Mouse (Mus musculus) neural tube, embryonic 12.5 days (tissue): ENCODE results near the gene Cachd1. TPM values are rescaled to one million over a fixed set of nuclear protein-coding genes. Genes with fewer than 3 reads are reported as not detected.
A peak's percentile ranks its signal among the peaks of the same experiment; 100 is the strongest.

Experiments used
- ATAC-seq: fragments of 200-750 bp; cut with Nextera tagmentation; 2 replicates; pipeline ENCODE4 v1.8.0; 2017; ENCODE audit warnings: low read depth, mild to moderate bottlenecking, moderate TSS enrichment, moderate library complexity; ENCODE audit not compliant: low FRiP score
- H3K27ac ChIP-seq: fragments of 300-500 bp; sonication (generic); 2 replicates; pipeline ENCODE4 v1.5.1; 2016
- H3K27me3 ChIP-seq: fragments of 300-500 bp; sonication (generic); replicated peaks from 2 replicates; pipeline ENCODE4 v1.6.1; 2016; ENCODE audit warnings: mild to moderate bottlenecking
- H3K36me3 ChIP-seq: fragments of 300-500 bp; sonication (generic); 2 replicates; pipeline ENCODE4 v1.6.1; 2016; ENCODE audit warnings: mild to moderate bottlenecking
- H3K4me1 ChIP-seq: fragments of 300-500 bp; sonication (generic); 2 replicates; pipeline ENCODE4 v1.6.1; 2016
- H3K4me2 ChIP-seq: fragments of 300-500 bp; sonication (generic); replicated peaks from 2 replicates; pipeline ENCODE4 v1.6.1; 2016; ENCODE audit warnings: mild to moderate bottlenecking
- H3K4me3 ChIP-seq: fragments of 300-500 bp; sonication (generic); 2 replicates; pipeline ENCODE4 v1.5.1; 2016
- H3K9ac ChIP-seq: fragments of 300-500 bp; sonication (generic); 2 replicates; pipeline ENCODE4 v1.6.1; 2016; ENCODE audit warnings: mild to moderate bottlenecking
- H3K9me3 ChIP-seq: fragments of 300-500 bp; sonication (generic); 2 replicates; pipeline ENCODE4 v1.6.1; 2016; ENCODE audit warnings: mild to moderate bottlenecking
- WGBS: fragments of 180-500 bp; shearing (Covaris S2); methylation state at CpG from one replicate; pipeline ENCODE4 v1.1.7; 2016; 5-methylcytosine and 5-hydroxymethylcytosine counted together
- polyA plus RNA-seq: library from polyadenylated mRNA; unstranded; fragments of >200 nt; fragmentation: Nextera tagmentation; extraction: Ambion mirVana; gene quantifications from 2 replicates; pipeline ENCODE4 v1.2.1, GENCODE M21; 2016

Cachd1 gene
- polyA plus RNA-seq, 1 experiment from 2014 or later, result 30.2 TPM

- no peak for ATAC-seq
- 91% methylated on average over 8 of the region's 8 CpGs for WGBS
- Histone ChIP-seq H3K27ac (no peak overlapping the region), H3K36me3 (peaks cover 69% of the 10 kb centered on the region), H3K9me3 (no peaks in the 10 kb centered on the region), H3K4me3 (no peak overlapping the region), H3K4me2 (no peak overlapping the region), H3K27me3 (no peaks in the 10 kb centered on the region), H3K4me1 (no peaks in the 10 kb centered on the region), H3K9ac (no peak overlapping the region)
These were observed 211.8 kb downstream of the Cachd1 start for GRCm38 (mm10) chr4:100988231-100988799.

DNA sequence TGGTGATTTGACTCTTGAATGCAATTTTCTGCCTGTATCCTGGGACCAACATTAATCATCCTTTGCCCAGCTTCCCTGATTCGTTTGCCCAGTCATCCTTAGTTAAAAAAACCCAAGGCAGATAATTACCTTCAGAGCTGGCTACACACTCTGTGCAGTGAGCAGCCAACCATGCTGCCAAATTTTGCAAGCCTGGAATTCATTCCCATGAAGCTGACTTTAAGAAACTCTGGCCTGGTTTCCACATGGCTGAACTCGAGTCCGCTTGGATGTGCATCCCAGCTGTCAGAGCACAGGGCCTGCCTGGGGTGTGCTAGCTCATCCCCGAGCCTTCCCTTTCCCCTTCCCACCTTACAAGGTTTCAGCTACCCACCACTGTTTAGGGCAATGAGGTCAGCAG lies 214.5 kb downstream of the Cachd1 start:
- Histone ChIP-seq H3K27ac (no peak overlapping the region), H3K9me3 (no peaks in the 10 kb centered on the region), H3K4me2 (no peak overlapping the region), H3K4me3 (no peak overlapping the region), H3K9ac (no peak overlapping the region), H3K4me1 (no peaks in the 10 kb centered on the region), H3K36me3 (peaks cover 66% of the 10 kb centered on the region), H3K27me3 (no peaks in the 10 kb centered on the region)
- peak; percentile 18; the same call in 1 of the 2 replicates for ATAC-seq
- WGBS, result 55% methylated on average over 4 of the region's 4 CpGs

DNA sequence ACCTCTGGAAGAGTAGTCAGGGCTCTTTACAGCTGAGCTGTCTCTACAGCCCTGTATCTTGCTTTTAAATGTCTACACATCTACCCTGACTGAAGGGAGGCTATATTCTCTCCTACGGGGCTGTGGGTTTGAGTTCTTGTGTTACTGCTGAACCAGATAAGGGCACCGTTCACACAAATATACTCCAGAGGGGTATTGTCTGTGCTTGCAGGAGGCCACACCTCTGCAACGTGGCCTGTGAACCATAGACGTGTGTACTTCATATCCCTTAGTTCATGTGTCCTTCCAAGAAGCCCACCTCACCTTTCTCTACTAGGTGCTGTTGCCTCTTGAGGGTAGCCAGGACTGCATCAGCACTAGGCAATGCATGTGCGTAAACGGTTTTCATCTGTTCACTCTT lies 215.6 kb downstream of the Cachd1 start:
- Histone ChIP-seq H3K27ac (no peak overlapping the region), H3K4me3 (no peak overlapping the region), H3K4me2 (no peak overlapping the region), H3K36me3 (peaks cover 66% of the 10 kb centered on the region), H3K9ac (no peak overlapping the region), H3K4me1 (no peaks in the 10 kb centered on the region), H3K27me3 (no peaks in the 10 kb centered on the region), H3K9me3 (no peaks in the 10 kb centered on the region)
- ATAC-seq, result no peak
- WGBS, result 95% methylated on average over 6 of the region's 6 CpGs

GRCm38 (mm10) chr4:100994442-100995255 lies 218.2 kb downstream of the Cachd1 start:
- Histone ChIP-seq H3K36me3 (peaks cover 57% of the 10 kb centered on the region), H3K9ac (no peak overlapping the region), H3K27ac (no peak overlapping the region), H3K4me2 (no peak overlapping the region), H3K27me3 (no peaks in the 10 kb centered on the region), H3K9me3 (no peaks in the 10 kb centered on the region), H3K4me1 (no peaks in the 10 kb centered on the region), H3K4me3 (no peak overlapping the region)
- peak; percentile 39; the same call in 1 of the 2 replicates for ATAC-seq
- 73% methylated on average over 18 of the region's 18 CpGs for WGBS

GRCm38 (mm10) chr4:100995617-100996016 lies 219.1 kb downstream of the Cachd1 start:
- H3K4me3 ChIP-seq, result no peak overlapping the region
- no peak overlapping the region for H3K9ac ChIP-seq
- no peak overlapping the region for H3K27ac ChIP-seq
- H3K4me2 ChIP-seq, result no peak overlapping the region
- H3K36me3 ChIP-seq, result peaks cover 48% of the 10 kb centered on the region
- no peaks in the 10 kb centered on the region for H3K4me1 ChIP-seq
- no peaks in the 10 kb centered on the region for H3K9me3 ChIP-seq
- H3K27me3 ChIP-seq, result no peaks in the 10 kb centered on the region
- 77% methylated on average over 5 of the region's 5 CpGs for WGBS
- ATAC-seq, result no peak

- Histone ChIP-seq H3K4me1 (no peaks in the 10 kb centered on the region), H3K27me3 (no peaks in the 10 kb centered on the region), H3K4me2 (no peak overlapping the region), H3K4me3 (no peak overlapping the region), H3K27ac (no peak overlapping the region), H3K9ac (no peak overlapping the region), H3K9me3 (no peaks in the 10 kb centered on the region), H3K36me3 (peaks cover 46% of the 10 kb centered on the region)
- 58% methylated on average over 4 of the region's 4 CpGs for WGBS
- ATAC-seq, result no peak; the same call in 1 of the 2 replicates
These were observed 219.7 kb downstream of the Cachd1 start for GRCm38 (mm10) chr4:100996060-100996651.

DNA sequence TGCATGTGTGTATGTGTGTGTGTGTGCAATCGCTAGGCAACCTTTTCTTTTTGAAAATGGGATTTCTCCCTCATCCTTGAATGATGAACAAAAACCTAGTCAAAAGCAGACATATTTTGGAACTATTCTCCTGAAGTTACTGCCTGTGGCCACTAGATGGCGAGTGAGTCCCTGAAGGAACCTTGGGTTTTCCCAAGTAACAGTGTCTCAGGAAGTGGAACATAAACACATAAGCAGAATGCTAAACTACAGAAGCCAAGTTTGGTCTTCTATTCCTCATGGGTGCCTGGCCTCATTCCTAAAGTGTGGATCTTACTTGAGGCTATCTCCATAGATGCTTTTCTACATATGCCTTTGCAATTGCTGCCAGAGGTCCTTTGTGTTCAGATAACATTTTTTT lies 221.7 kb downstream of the Cachd1 start:
- peaks cover 44% of the 10 kb centered on the region for H3K36me3 ChIP-seq

DNA sequence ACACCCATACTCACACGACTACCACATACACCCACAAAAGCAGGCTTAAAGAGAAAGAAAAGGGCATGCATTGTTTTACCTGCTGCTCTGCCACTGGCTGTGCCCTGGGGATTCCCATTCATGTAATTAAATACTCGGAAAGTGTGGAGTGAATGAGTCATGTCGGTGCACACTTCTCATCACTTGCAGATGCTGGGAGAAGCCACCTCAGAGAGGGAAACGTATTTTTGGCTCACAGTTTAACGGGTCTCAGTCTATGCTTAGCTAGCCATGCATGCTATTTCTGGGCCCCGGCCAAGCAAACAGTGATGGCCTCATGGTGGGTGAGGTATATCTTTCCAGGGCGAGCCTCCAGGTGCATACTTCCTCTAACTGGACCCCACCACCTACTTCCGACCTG lies 222.4 kb downstream of the Cachd1 start:
- no peaks in the 10 kb centered on the region for H3K27me3 ChIP-seq
- no peaks in the 10 kb centered on the region for H3K9me3 ChIP-seq
- no peak for ATAC-seq
- peaks cover 44% of the 10 kb centered on the region for H3K36me3 ChIP-seq
- H3K4me1 ChIP-seq, result no peaks in the 10 kb centered on the region
- no peak overlapping the region for H3K9ac ChIP-seq
- no peak overlapping the region for H3K4me3 ChIP-seq
- H3K4me2 ChIP-seq, result no peak overlapping the region
- H3K27ac ChIP-seq, result no peak overlapping the region
- WGBS, result 90% methylated on average over 8 of the region's 8 CpGs

More for the DNA sequence above, 221.7 kb downstream of the Cachd1 start:
- Histone ChIP-seq H3K9ac (no peak overlapping the region), H3K9me3 (no peaks in the 10 kb centered on the region), H3K27me3 (no peaks in the 10 kb centered on the region), H3K4me3 (no peak overlapping the region), H3K4me2 (no peak overlapping the region), H3K4me1 (no peaks in the 10 kb centered on the region), H3K27ac (no peak overlapping the region)
- ATAC-seq, result no peak
- 26% methylated on average over 2 of the region's 2 CpGs for WGBS

DNA sequence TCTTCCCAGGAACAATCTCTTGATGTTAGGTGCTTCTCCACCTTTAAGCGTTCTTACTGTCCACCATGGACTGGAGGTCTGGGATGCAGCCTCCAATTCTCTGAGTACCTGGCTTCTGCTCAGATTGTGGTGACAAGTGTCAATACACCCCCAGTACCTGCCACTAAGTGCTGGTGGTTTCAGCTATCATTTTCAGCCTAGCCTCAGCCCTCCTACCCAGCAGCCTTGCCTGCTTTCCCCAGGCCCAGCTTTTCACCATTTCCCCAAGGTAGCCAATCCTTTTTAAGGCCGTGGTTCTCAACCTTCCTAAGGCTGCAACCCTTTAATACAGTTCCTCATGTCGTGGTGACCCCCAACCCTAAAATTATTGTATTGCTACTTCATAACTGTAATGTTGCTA lies 224.1 kb downstream of the Cachd1 start:
- no peaks in the 10 kb centered on the region for H3K4me1 ChIP-seq
- H3K9ac ChIP-seq, result no peak overlapping the region
- H3K9me3 ChIP-seq, result no peaks in the 10 kb centered on the region
- H3K36me3 ChIP-seq, result peaks cover 36% of the 10 kb centered on the region
- H3K27ac ChIP-seq, result no peak overlapping the region
- H3K4me3 ChIP-seq, result no peak overlapping the region
- ATAC-seq, result no peak
- H3K27me3 ChIP-seq, result no peaks in the 10 kb centered on the region
- 95% methylated on average over 3 of the region's 3 CpGs for WGBS
- no peak overlapping the region for H3K4me2 ChIP-seq

DNA sequence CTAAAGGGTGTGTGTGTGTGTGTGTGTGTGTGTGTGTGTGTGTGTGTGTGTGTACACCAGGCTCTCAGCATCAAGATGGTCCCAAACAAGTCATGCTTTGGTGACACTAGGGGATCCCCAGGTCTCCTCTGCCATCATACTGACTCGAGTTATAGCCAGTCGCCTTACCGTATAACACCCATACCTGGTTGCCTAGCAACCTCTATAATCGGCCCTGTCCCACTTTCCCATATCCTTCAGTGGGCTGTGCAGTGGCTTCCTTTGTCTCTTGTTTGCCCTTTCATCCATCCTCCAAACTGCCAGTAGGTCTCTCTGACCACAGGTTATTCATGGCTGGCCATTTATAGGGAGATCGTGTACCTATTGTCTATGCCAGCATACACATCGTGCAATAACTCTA lies 224.6 kb downstream of the Cachd1 start:
- no peak for ATAC-seq
- 75% methylated on average over 6 of the region's 6 CpGs for WGBS

GRCm38 (mm10) chr4:101002961-101003360 lies 226.5 kb downstream of the Cachd1 start:
- Histone ChIP-seq H3K4me1 (no peaks in the 10 kb centered on the region), H3K4me2 (no peak overlapping the region), H3K9ac (no peak overlapping the region), H3K9me3 (no peaks in the 10 kb centered on the region), H3K4me3 (no peak overlapping the region), H3K36me3 (peaks cover 32% of the 10 kb centered on the region), H3K27ac (no peak overlapping the region), H3K27me3 (no peaks in the 10 kb centered on the region)
- whole genome bisulfite sequencing, result 96% methylated on average over 16 of the region's 16 CpGs
- ATAC-seq, result no peak

More for the DNA sequence above, 224.6 kb downstream of the Cachd1 start:
- Histone ChIP-seq H3K4me3 (no peak overlapping the region), H3K9ac (no peak overlapping the region), H3K4me2 (no peak overlapping the region), H3K36me3 (peaks cover 39% of the 10 kb centered on the region), H3K27me3 (no peaks in the 10 kb centered on the region), H3K4me1 (no peaks in the 10 kb centered on the region), H3K9me3 (no peaks in the 10 kb centered on the region), H3K27ac (no peak overlapping the region)

- H3K4me2 ChIP-seq, result no peak overlapping the region
- no peak overlapping the region for H3K27ac ChIP-seq
- ATAC-seq, result no peak
- H3K27me3 ChIP-seq, result no peaks in the 10 kb centered on the region
- no peaks in the 10 kb centered on the region for H3K4me1 ChIP-seq
- no peak overlapping the region for H3K9ac ChIP-seq
- 63% methylated on average over 5 of the region's 5 CpGs for WGBS
- H3K9me3 ChIP-seq, result no peaks in the 10 kb centered on the region
- H3K36me3 ChIP-seq, result peaks cover 6% of the 10 kb centered on the region; the same call in 1 of the 2 replicates
- no peak overlapping the region for H3K4me3 ChIP-seq
These were observed 231.9 kb downstream of the Cachd1 start for GRCm38 (mm10) chr4:101008362-101008769.
